Mouse (Mus musculus): ENCODE measurements around the gene Hhipl1. TPM values are rescaled to one million over a fixed set of nuclear protein-coding genes. Genes with fewer than 3 reads are reported as not detected.

Hhipl1 gene
- polyA plus RNA-seq, 1 experiment from 2014 or later = 0.43 TPM

GRCm38 (mm10) chr12:108348151-108348550, 42.1 kb downstream of the Hhipl1 start:
- WGBS = 73% methylated on average over 8 of the region's 8 CpGs
- Histone ChIP-seq H3K27ac (replicated peaks; ENCODE audit: low read depth, low read length) (no peak overlapping the region), H3K4me2 (ENCODE audit: low read depth, low read length) (no peak overlapping the region), H3K4me1 (ENCODE audit: control insufficient read depth, insufficient read depth, low read length) (peaks cover 7% of the 10 kb centered on the region), H3K4me3 (ENCODE audit: low read depth, low read length) (no peak overlapping the region), H3K9me3 (replicated peaks; ENCODE audit: control insufficient read depth, low read length) (no peaks in the 10 kb centered on the region), H3K27me3 (ENCODE audit: control insufficient read depth, insufficient read depth, low read length) (peaks cover 15% of the 10 kb centered on the region; the same call in 1 of the 2 replicates), H3K36me3 (replicated peaks; ENCODE audit: control insufficient read depth, insufficient read depth, low read depth, low read length) (no peaks in the 10 kb centered on the region), H3K9ac (replicated peaks; ENCODE audit: low read length) (no peak overlapping the region)
- ATAC-seq (replicated peaks; ENCODE audit: insufficient number of reproducible peaks, low FRiP score, low TSS enrichment, low read depth) (no peak), DNase-seq (ENCODE audit: low spot score) (no peak)

- peaks cover 7% of the 10 kb centered on the region for H3K4me1 ChIP-seq (ENCODE audit: control insufficient read depth, insufficient read depth, low read length)
- no peak for ATAC-seq (replicated peaks; ENCODE audit: insufficient number of reproducible peaks, low FRiP score, low TSS enrichment, low read depth)
- H3K4me3 ChIP-seq (ENCODE audit: low read depth, low read length) = no peak overlapping the region
- H3K9me3 ChIP-seq (replicated peaks; ENCODE audit: control insufficient read depth, low read length) = no peaks in the 10 kb centered on the region
- no peak for DNase-seq (ENCODE audit: low spot score)
- no peak overlapping the region for H3K27ac ChIP-seq (replicated peaks; ENCODE audit: low read depth, low read length)
- peaks cover 20% of the 10 kb centered on the region for H3K27me3 ChIP-seq (ENCODE audit: control insufficient read depth, insufficient read depth, low read length)
- 72% methylated on average over 5 of the region's 5 CpGs for WGBS
- no peak overlapping the region for H3K4me2 ChIP-seq (ENCODE audit: low read depth, low read length)
- H3K9ac ChIP-seq (replicated peaks; ENCODE audit: low read length) = no peak overlapping the region
- H3K36me3 ChIP-seq (replicated peaks; ENCODE audit: control insufficient read depth, insufficient read depth, low read depth, low read length) = no peaks in the 10 kb centered on the region
Observed at GRCm38 (mm10) chr12:108349026-108349425, 43.0 kb downstream of the Hhipl1 start.

DNA sequence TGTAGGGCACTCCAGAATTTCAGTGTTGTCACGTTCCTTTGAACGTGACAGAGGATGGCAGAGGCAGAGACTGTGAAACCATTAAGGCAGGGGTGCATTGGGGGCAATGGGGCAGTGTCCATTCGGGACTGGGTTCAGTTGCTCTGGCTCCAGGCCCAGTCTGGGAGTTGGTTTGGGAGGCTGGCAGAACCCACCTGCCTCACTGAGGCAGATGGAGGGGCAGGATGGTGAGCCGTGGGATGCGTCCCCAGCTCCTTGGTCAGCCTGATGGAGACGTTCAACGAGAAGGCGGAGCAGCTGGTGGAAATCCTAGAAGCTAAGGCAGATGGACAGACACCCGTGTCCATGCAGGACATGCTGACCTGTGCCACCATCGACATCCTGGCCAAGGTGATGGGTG, 44.9 kb downstream of the Hhipl1 start:
- Histone ChIP-seq H3K4me1 (ENCODE audit: control insufficient read depth, insufficient read depth, low read length) (peaks cover 7% of the 10 kb centered on the region), H3K27me3 (ENCODE audit: control insufficient read depth, insufficient read depth, low read length) (peaks cover 23% of the 10 kb centered on the region), H3K36me3 (replicated peaks; ENCODE audit: control insufficient read depth, insufficient read depth, low read depth, low read length) (no peaks in the 10 kb centered on the region), H3K4me2 (ENCODE audit: low read depth, low read length) (no peak overlapping the region), H3K9me3 (replicated peaks; ENCODE audit: control insufficient read depth, low read length) (no peaks in the 10 kb centered on the region), H3K27ac (replicated peaks; ENCODE audit: low read depth, low read length) (no peak overlapping the region), H3K4me3 (ENCODE audit: low read depth, low read length) (no peak overlapping the region), H3K9ac (replicated peaks; ENCODE audit: low read length) (no peak overlapping the region)
- DNase-seq (ENCODE audit: low spot score) (no peak), ATAC-seq (replicated peaks; ENCODE audit: insufficient number of reproducible peaks, low FRiP score, low TSS enrichment, low read depth) (no peak)
- 86% methylated on average over 10 of the region's 10 CpGs for WGBS

DNA sequence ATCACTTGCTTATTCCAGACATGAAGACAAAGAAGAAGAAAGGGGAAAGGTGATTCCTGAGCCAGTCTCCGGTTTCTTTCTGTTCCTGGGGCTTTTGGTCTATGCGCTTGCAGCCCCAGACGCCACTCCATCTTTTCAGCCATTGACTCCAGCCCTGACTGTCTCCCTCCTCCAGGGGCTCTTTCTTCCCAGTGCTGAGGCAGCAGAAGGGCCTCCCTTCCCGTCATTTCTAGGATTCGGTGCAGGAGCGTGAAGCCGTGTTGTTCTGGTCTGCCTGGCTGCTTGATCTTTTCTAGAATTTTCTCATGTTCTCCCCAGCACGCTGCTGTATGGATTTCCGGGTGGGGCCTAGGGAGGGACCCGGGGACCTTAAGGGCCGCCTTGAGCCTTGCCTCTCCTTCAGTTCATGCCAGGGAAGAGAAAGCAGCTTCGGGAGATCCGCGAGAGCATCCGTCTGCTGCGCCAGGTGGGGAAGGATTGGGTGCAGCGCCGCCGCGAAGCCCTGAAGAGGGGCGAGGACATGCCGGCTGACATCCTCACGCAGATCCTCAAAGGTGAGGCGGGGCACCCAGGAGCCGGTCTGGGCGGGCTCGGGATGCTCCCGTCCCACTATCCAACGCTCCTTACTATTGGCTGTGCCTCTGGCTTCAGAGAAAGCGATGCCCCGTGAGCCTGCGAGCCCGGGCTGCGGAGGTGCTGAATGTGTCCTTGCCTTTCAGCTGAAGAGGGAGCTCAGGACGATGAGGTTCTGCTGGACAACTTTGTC, 46.5 kb downstream of the Hhipl1 start:
- H3K4me2 ChIP-seq (ENCODE audit: low read depth, low read length) = peak overlapping the region; percentile 46
- H3K36me3 ChIP-seq (replicated peaks; ENCODE audit: control insufficient read depth, insufficient read depth, low read depth, low read length) = no peaks in the 10 kb centered on the region
- 8% methylated on average over 35 of the region's 35 CpGs for WGBS
- H3K4me1 ChIP-seq (ENCODE audit: control insufficient read depth, insufficient read depth, low read length) = peaks cover 7% of the 10 kb centered on the region
- H3K9ac ChIP-seq (replicated peaks; ENCODE audit: low read length) = peak overlapping the region; percentile 41
- H3K9me3 ChIP-seq (replicated peaks; ENCODE audit: control insufficient read depth, low read length) = no peaks in the 10 kb centered on the region
- no peak overlapping the region for H3K27ac ChIP-seq (replicated peaks; ENCODE audit: low read depth, low read length)
- peak overlapping the region; percentile 17; the same call in 1 of the 2 replicates for H3K4me3 ChIP-seq (ENCODE audit: low read depth, low read length)
- H3K27me3 ChIP-seq (ENCODE audit: control insufficient read depth, insufficient read depth, low read length) = peaks cover 23% of the 10 kb centered on the region
- DNase-seq (ENCODE audit: low spot score) (peak; percentile 40), ATAC-seq (replicated peaks; ENCODE audit: insufficient number of reproducible peaks, low FRiP score, low TSS enrichment, low read depth) (no peak)

- DNase-seq (ENCODE audit: low spot score) (no peak), ATAC-seq (replicated peaks; ENCODE audit: insufficient number of reproducible peaks, low FRiP score, low TSS enrichment, low read depth) (no peak)
- Histone ChIP-seq H3K4me3 (ENCODE audit: low read depth, low read length) (no peak overlapping the region), H3K4me1 (ENCODE audit: control insufficient read depth, insufficient read depth, low read length) (peaks cover 7% of the 10 kb centered on the region), H3K36me3 (replicated peaks; ENCODE audit: control insufficient read depth, insufficient read depth, low read depth, low read length) (no peaks in the 10 kb centered on the region), H3K9ac (replicated peaks; ENCODE audit: low read length) (no peak overlapping the region), H3K4me2 (ENCODE audit: low read depth, low read length) (no peak overlapping the region), H3K27me3 (ENCODE audit: control insufficient read depth, insufficient read depth, low read length) (peaks cover 23% of the 10 kb centered on the region), H3K27ac (replicated peaks; ENCODE audit: low read depth, low read length) (no peak overlapping the region), H3K9me3 (replicated peaks; ENCODE audit: control insufficient read depth, low read length) (no peaks in the 10 kb centered on the region)
- WGBS = 69% methylated on average over 2 of the region's 2 CpGs
Observed at GRCm38 (mm10) chr12:108354284-108354683, 48.2 kb downstream of the Hhipl1 start.

DNA sequence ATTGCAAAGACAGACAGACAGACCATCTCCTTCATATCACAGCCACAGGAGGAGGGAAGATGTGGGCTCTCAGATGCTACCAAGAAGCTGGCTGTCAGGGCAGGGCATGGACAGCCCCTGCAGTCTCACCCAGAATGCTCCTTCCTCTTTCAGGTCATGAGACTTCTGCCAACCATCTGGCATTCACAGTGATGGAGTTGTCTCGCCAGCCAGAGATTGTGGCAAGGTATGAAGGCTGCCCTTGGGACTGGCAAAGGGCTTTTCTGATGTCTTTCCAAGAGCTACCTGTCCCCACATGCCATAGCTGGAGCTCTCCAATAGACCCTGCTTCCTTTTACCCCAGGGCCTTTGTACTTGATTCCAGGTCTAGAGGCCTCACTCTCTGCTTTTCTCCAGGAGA, 49.2 kb downstream of the Hhipl1 start:
- H3K4me3 ChIP-seq (ENCODE audit: low read depth, low read length) = no peak overlapping the region
- H3K36me3 ChIP-seq (replicated peaks; ENCODE audit: control insufficient read depth, insufficient read depth, low read depth, low read length) = no peaks in the 10 kb centered on the region
- ATAC-seq (replicated peaks; ENCODE audit: insufficient number of reproducible peaks, low FRiP score, low TSS enrichment, low read depth) (no peak), DNase-seq (ENCODE audit: low spot score) (no peak)
- peaks cover 7% of the 10 kb centered on the region for H3K4me1 ChIP-seq (ENCODE audit: control insufficient read depth, insufficient read depth, low read length)
- H3K9me3 ChIP-seq (replicated peaks; ENCODE audit: control insufficient read depth, low read length) = no peaks in the 10 kb centered on the region
- H3K27me3 ChIP-seq (ENCODE audit: control insufficient read depth, insufficient read depth, low read length) = peaks cover 23% of the 10 kb centered on the region
- no peak overlapping the region for H3K4me2 ChIP-seq (ENCODE audit: low read depth, low read length)
- H3K27ac ChIP-seq (replicated peaks; ENCODE audit: low read depth, low read length) = no peak overlapping the region
- WGBS = 83% methylated on average over 1 of the region's 1 CpGs
- no peak overlapping the region for H3K9ac ChIP-seq (replicated peaks; ENCODE audit: low read length)

- Histone ChIP-seq H3K9me3 (replicated peaks; ENCODE audit: control insufficient read depth, low read length) (no peaks in the 10 kb centered on the region), H3K9ac (replicated peaks; ENCODE audit: low read length) (no peak overlapping the region), H3K27ac (replicated peaks; ENCODE audit: low read depth, low read length) (no peak overlapping the region), H3K4me2 (ENCODE audit: low read depth, low read length) (no peak overlapping the region), H3K27me3 (ENCODE audit: control insufficient read depth, insufficient read depth, low read length) (peaks cover 23% of the 10 kb centered on the region), H3K4me1 (ENCODE audit: control insufficient read depth, insufficient read depth, low read length) (peaks cover 7% of the 10 kb centered on the region), H3K36me3 (replicated peaks; ENCODE audit: control insufficient read depth, insufficient read depth, low read depth, low read length) (no peaks in the 10 kb centered on the region), H3K4me3 (ENCODE audit: low read depth, low read length) (no peak overlapping the region)
- no peak for ATAC-seq (replicated peaks; ENCODE audit: insufficient number of reproducible peaks, low FRiP score, low TSS enrichment, low read depth)
- no peak for DNase-seq (ENCODE audit: low spot score)
Observed at GRCm38 (mm10) chr12:108355986-108356385, 49.9 kb downstream of the Hhipl1 start.

GRCm38 (mm10) chr12:108363796-108364195, 57.7 kb downstream of the Hhipl1 start:
- Histone ChIP-seq H3K4me1 (ENCODE audit: control insufficient read depth, insufficient read depth, low read length) (no peaks in the 10 kb centered on the region), H3K9me3 (replicated peaks; ENCODE audit: control insufficient read depth, low read length) (no peaks in the 10 kb centered on the region), H3K27ac (replicated peaks; ENCODE audit: low read depth, low read length) (no peak overlapping the region), H3K9ac (replicated peaks; ENCODE audit: low read length) (no peak overlapping the region), H3K4me3 (ENCODE audit: low read depth, low read length) (no peak overlapping the region), H3K4me2 (ENCODE audit: low read depth, low read length) (no peak overlapping the region), H3K36me3 (replicated peaks; ENCODE audit: control insufficient read depth, insufficient read depth, low read depth, low read length) (no peaks in the 10 kb centered on the region), H3K27me3 (ENCODE audit: control insufficient read depth, insufficient read depth, low read length) (no peaks in the 10 kb centered on the region; the same call in 1 of the 2 replicates)
- 9% methylated on average over 5 of the region's 5 CpGs for WGBS
- DNase-seq (ENCODE audit: low spot score) = peak; percentile 82
- ATAC-seq (replicated peaks; ENCODE audit: insufficient number of reproducible peaks, low FRiP score, low TSS enrichment, low read depth) = peak; percentile 78
